Mouse (Mus musculus) MEL (cell line): Measurements from ENCODE around the gene Cacng2. TPM values are rescaled to one million over a fixed set of nuclear protein-coding genes. Genes with fewer than 3 reads are reported as not detected.

Source experiments
- DNase-seq: peaks from one replicate; pipeline ENCODE4 v3.0.0; 2011; ENCODE audit warnings: low read depth, low spot score
- H3K27ac ChIP-seq: 2 replicates; pipeline ENCODE4 v1.5.1; 2012; ENCODE audit warnings: low read depth, mild to moderate bottlenecking, control low read depth, low read length, moderate library complexity; ENCODE audit not compliant: control insufficient read depth
- H3K27me3 ChIP-seq, 2 experiments: fragments of 150-350 bp in 1 of 2; sonication (generic) in 1 of 2; 2 replicates each; pipeline ENCODE4 v1.6.1; 2012; ENCODE audit warnings: low read length in 2 of 2, mild to moderate bottlenecking in 2 of 2, improper control_type of control experiment in 1 of 2, moderate library complexity in 1 of 2; ENCODE audit not compliant: insufficient read depth in 2 of 2, control insufficient read depth in 1 of 2
- H3K36me3 ChIP-seq, 2 experiments: 2 replicates each; pipeline ENCODE4 v1.6.1; 2012 to 2014; ENCODE audit warnings: low read length in 2 of 2, improper control_type of control experiment in 1 of 2, inconsistent platforms in 1 of 2, mild to moderate bottlenecking in 1 of 2; ENCODE audit not compliant: insufficient read depth in 2 of 2, control insufficient read depth in 1 of 2
- H3K4me1 ChIP-seq, 2 experiments: fragments of 150-350 bp in 1 of 2; sonication (generic) in 1 of 2; 2 replicates each; pipeline ENCODE4 v1.6.1; 2012; ENCODE audit warnings: low read length in 2 of 2, improper control_type of control experiment in 1 of 2, mild to moderate bottlenecking in 1 of 2; ENCODE audit not compliant: insufficient read depth in 2 of 2, control insufficient read depth in 1 of 2
- H3K4me3 ChIP-seq, 2 experiments: fragments of 150-350 bp in 1 of 2; sonication (generic) in 1 of 2; 2 replicates each; pipeline ENCODE4 v1.5.1; 2012; ENCODE audit warnings: low read depth in 2 of 2, low read length in 2 of 2, mild to moderate bottlenecking in 2 of 2, moderate library complexity in 2 of 2, control low read depth in 1 of 2, improper control_type of control experiment in 1 of 2; ENCODE audit not compliant: control insufficient read depth in 1 of 2, insufficient read depth in 1 of 2
- H3K79me2 ChIP-seq: 2 replicates; pipeline ENCODE4 v1.6.1; 2012; ENCODE audit warnings: mild to moderate bottlenecking, low read length, moderate library complexity; ENCODE audit not compliant: control insufficient read depth, poor library complexity, insufficient read depth
- H3K9ac ChIP-seq: 2 replicates; pipeline ENCODE4 v1.6.1; 2012; ENCODE audit warnings: low read depth, mild to moderate bottlenecking, control low read depth, low read length, moderate library complexity; ENCODE audit not compliant: control insufficient read depth, poor library complexity, severe bottlenecking
- H3K9me3 ChIP-seq: fragments of 150-350 bp; sonication (generic); replicated peaks from 2 replicates; pipeline ENCODE4 v1.6.1; 2012; ENCODE audit warnings: mild to moderate bottlenecking, low read length, improper control_type of control experiment, moderate library complexity; ENCODE audit not compliant: insufficient read depth
- EP300 ChIP-seq, 2 experiments: IDR thresholded peaks; 2 replicates each; pipeline ENCODE4 v1.6.1; 2011; ENCODE audit warnings: improper control_type of control experiment in 2 of 2, low read length in 2 of 2, low read depth in 1 of 2, mild to moderate bottlenecking in 1 of 2
- GATA1 ChIP-seq: IDR thresholded peaks from 2 replicates; pipeline ENCODE4 v1.6.1; 2011; ENCODE audit warnings: low read depth, low read length, improper control_type of control experiment
- TAL1 ChIP-seq: IDR thresholded peaks from 2 replicates; pipeline ENCODE4 v1.6.1; 2012; ENCODE audit warnings: mild to moderate bottlenecking, inconsistent platforms, low read length, moderate library complexity, mixed read lengths
- ZKSCAN1 ChIP-seq: IDR thresholded peaks from 2 replicates; pipeline ENCODE4 v1.6.1; 2012; ENCODE audit warnings: low read depth, mild to moderate bottlenecking, inconsistent platforms, low read length, improper control_type of control experiment, moderate library complexity
- polyA plus RNA-seq, 2 experiments: library from polyadenylated mRNA; stranded (reverse) in 1 of 2; unstranded in 1 of 2; fragments of >175 nt in 1 of 2; fragments of >200 nt in 1 of 2; gene quantifications; 2 replicates each; pipeline versions ENCODE4 v1.2.1 to v1.2.4; 2012; ENCODE audit warnings: low replicate concordance in 2 of 2, low read depth in 1 of 2; ENCODE audit not compliant: insufficient read length in 2 of 2, insufficient read depth in 1 of 2, missing spikeins in 1 of 2
- total RNA-seq: library from RNA; depleted of rRNA; stranded (reverse); fragments of 300-350 nt; gene quantifications from 2 replicates; pipeline ENCODE4 v1.2.3, GENCODE M21; 2012; rRNA removed

The Cacng2 gene
- total and polyA plus RNA-seq, 3 experiments, result not detected

DNA sequence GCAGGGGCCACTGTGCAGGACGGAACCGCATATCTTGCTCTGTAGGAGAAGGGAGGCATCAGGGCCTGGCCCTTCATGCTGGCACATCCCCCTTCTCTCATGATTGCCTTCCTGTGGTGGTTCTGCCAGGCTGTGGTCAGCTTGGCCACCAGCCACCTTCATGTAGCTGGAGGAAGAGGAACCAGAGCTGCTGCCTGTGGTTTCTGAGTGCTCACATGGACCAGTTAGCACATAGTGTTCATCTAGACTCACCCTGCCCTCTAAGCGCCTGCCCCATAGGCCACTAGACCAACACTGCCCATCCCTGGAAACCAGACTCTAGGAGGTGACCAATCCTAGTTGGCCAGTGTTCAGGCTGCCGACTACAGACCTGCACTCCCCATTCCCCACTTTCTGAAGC, 174.1 kb downstream of the Cacng2 start:
- peaks cover 0 to 7% of the 10 kb centered on the region in 2 experiments; a peak in 3 of 4 replicates for H3K4me1 ChIP-seq
- no peaks in the 10 kb centered on the region for H3K27me3 ChIP-seq
- no peaks in the 10 kb centered on the region for H3K79me2 ChIP-seq
- no peak overlapping the region for H3K27ac ChIP-seq
- TF ChIP-seq EP300 (IDR thresholded peaks at IDR 0.05; ENCODE audit: low read depth in 1 of 2, low read length in 2 of 2), result 0 out of 4 replicates have a peak, but pooled peaks of 1 of the 2 experiments have one; percentile 19
- TF ChIP-seq ZKSCAN1, result no peak
- no peak for TF ChIP-seq GATA1
- no peak for TF ChIP-seq TAL1
- no peaks in the 10 kb centered on the region for H3K9me3 ChIP-seq
- DNase-seq, result peak; percentile 69
- H3K9ac ChIP-seq, result no peak overlapping the region
- no peak overlapping the region for H3K4me3 ChIP-seq
- H3K36me3 ChIP-seq, result peaks cover 0 to 3% of the 10 kb centered on the region in 2 experiments; a peak in 2 of 4 replicates

Other genes starting within 250 kb of the Cacng2 start
- 188 and 207 TPM in 2 replicates for gene Txn2, start 191.0 kb downstream of the Cacng2 start, total RNA-seq
- gene Txn2, start 191.0 kb downstream of the Cacng2 start, polyA plus RNA-seq, result 100 to 1,000 TPM; 114 to 416 TPM
- gene Foxred2, start 163.3 kb downstream of the Cacng2 start, total RNA-seq, result 6.3 and 9.9 TPM in 2 replicates
- 10 to 100 TPM in 1 of 2 experiments, not detected in 1; 12.2 TPM for gene Foxred2, start 163.3 kb downstream of the Cacng2 start, polyA plus RNA-seq
- gene Eif3d, start 149.2 kb downstream of the Cacng2 start, total RNA-seq, result 507 and 521 TPM in 2 replicates
- 100 to 1,000 TPM; 619 to 738 TPM for gene Eif3d, start 149.2 kb downstream of the Cacng2 start, polyA plus RNA-seq
- gene Ift27, start 54.1 kb upstream of the Cacng2 start, total RNA-seq, result 9.7 and 10.4 TPM in 2 replicates
- 10 to 100 TPM in 1 of 2 experiments, not detected in 1; 18.0 TPM for gene Ift27, start 54.1 kb upstream of the Cacng2 start, polyA plus RNA-seq
- not detected in 2 replicates for gene Pvalb, start 86.4 kb upstream of the Cacng2 start, total RNA-seq
- not detected for gene Pvalb, start 86.4 kb upstream of the Cacng2 start, polyA plus RNA-seq
- gene Ncf4, start 124.8 kb upstream of the Cacng2 start, total RNA-seq, result 1.7 and 2.8 TPM in 2 replicates
- 10 to 100 TPM in 1 of 2 experiments, not detected in 1; 16.5 TPM for gene Ncf4, start 124.8 kb upstream of the Cacng2 start, polyA plus RNA-seq
- gene Csf2rb2, start 185.7 kb upstream of the Cacng2 start, total RNA-seq, result 0.33 and 0.54 TPM in 2 replicates
- gene Csf2rb2, start 185.7 kb upstream of the Cacng2 start, polyA plus RNA-seq, result 1 to 10 TPM in 1 of 2 experiments, not detected in 1; 1.8 TPM
- 2.4 and 3.2 TPM in 2 replicates for gene Csf2rb, start 205.7 kb upstream of the Cacng2 start, total RNA-seq
- 10 to 100 TPM in 1 of 2 experiments, not detected in 1; 10.1 TPM for gene Csf2rb, start 205.7 kb upstream of the Cacng2 start, polyA plus RNA-seq